Mouse (Mus musculus) testis, postnatal 10 days (tissue): ENCODE data around the gene Cep170b.
A peak's percentile ranks its signal among the peaks of the same experiment; 100 is the strongest.

Experiments used
- DNase-seq: peaks from one replicate; pipeline ENCODE4 v3.0.0; 2021; ENCODE audit warnings: low spot score

Gene Cep170b

DNA sequence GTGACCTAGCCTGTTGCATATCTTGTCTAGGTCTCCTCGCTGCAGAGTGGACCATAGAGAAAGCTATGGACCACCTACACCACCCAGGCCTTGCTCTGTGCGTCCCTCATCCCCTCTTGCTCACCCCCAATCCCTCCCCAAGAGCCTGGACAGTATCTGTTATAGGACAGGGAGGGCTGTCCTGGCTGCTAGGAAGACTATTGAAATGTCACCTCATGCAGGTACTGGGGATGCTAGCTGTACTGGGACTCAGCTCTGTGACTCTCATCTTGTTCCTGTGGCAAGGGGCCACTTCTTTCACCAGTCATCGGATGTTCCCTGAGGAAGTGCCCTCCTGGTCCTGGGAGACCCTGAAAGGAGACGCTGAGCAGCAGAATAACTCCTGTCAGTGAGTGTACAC, 42.9 kb downstream of the Cep170b start:
- peak; percentile 35 for DNase-seq

DNA sequence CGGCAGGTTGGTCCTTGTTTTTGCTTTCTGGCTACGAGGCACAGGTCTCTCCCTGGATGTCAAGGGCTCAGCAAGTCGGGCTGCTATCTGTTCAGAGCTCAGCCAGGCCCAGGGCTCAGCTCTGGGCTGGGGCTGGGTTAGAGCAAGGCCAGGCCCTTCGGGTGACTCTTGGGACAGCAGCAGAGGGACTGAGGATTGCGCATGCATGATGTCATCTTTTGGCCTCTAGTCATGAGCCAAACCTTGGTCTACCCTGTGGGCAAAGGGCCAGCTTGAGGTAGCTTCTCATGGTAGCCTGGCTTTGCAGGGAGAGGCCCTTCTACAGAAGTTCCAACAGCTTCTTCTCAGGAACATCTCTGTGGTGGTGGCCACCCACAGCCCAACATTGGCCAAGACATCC, 43.9 kb downstream of the Cep170b start:
- DNase-seq = peak; percentile 41

DNA sequence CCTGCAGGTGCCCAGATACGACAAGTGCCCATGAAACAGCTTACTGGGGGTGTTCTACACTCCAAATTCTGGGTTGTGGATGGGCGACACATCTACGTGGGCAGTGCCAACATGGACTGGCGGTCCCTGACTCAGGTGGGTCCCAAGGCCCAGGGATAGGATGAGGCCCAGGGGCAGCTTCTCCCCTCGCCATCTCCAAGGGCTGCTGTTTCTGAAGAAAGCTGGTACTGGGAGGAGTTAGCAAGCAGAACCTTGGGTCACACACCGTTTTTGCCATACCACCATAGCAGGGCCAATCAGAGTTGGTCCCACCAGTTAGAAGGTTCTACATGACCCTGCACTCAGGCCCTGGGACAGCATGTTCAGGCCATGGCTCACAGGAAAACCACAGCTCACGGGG, 44.7 kb downstream of the Cep170b start:
- peak; percentile 31 for DNase-seq

DNA sequence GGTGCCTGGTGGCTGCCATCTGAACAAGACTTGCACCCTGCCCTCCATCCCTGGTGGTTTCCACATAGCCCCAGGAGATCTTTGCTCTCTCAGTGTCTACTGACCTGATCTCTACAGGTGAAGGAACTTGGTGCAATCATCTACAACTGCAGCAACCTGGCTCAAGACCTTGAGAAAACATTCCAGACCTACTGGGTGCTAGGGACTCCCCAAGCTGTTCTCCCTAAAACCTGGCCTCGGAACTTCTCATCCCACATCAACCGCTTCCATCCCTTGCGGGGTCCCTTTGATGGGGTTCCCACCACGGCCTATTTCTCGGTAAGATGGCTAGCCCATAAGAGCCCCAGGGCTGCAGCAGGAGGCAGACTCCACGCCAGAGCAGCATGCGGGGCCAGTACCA, 46.3 kb downstream of the Cep170b start:
- no peak for DNase-seq

DNA sequence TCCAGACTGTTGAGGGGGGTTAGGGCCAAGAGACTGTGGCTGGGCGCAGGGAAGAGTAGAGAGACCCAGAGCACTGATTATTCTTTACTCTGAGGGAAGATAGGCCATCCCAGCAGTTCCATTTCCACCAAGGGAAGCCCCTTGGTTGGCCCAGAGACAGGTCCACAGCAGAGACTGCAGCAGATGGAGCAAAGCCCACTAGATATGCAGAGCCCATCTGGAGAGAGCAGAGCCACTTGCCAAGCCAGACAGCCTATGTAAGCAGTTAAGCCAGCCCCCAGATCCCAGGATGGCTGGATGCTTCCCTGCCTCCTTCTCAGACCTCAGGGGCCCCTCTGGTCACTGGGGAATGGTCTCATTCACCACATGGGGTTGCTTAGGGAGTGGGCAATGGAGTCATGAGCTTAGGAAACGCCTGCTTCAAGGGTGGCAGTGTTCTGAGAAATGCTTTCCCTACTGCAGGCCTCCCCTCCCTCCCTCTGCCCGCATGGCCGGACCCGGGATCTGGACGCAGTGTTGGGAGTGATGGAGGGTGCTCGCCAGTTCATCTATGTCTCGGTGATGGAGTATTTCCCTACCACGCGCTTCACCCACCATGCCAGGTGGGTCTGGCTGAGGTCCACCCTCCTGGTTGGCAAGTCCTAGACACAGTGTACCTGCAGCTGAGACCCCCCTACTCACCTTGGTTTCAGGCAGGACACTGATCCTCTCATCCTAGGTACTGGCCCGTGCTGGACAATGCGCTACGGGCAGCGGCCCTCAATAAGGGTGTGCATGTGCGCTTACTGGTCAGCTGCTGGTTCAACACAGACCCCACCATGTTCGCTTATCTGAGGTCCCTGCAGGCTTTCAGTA, 47.0 kb downstream of the Cep170b start:
- DNase-seq = no peak

DNA sequence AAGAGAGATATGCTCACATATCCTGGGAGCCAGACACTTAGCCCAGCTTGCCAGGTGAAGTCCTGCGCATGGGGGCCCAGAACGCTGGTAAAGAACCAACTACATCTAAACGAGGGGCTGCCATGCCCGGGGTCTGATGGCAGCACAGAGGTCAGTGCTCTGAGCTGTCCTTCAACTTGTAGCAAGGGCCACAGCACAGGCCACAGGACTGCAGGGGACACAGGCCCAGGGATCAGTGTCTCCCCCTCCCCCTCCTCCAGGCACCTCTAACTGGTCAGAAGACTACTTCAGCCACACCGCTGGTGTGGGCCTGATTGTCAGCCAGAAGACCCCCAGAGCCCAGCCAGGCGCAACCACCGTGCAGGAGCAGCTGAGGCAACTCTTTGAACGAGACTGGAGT, 47.9 kb downstream of the Cep170b start:
- peak; percentile 40 for DNase-seq

DNA sequence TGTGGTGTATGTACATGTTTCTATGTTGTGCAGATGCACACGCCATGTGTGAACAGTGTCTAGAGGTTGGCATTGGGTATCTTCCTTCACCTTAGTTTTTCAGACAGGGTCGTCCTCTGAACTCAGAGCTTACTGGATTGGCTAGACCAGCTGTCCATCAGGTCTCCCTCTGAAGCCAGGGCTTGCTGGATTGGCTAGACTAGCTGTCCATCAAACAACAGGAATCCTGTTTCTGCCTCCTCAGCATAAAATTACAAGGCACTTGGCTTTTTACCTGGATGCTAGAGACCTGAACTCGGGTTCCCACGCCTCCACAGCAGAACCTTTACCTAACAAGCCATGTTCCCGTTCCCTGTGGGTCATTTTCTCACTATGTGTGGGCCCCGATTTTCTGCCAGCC, 48.8 kb downstream of the Cep170b start:
- peak; percentile 39 for DNase-seq

DNA sequence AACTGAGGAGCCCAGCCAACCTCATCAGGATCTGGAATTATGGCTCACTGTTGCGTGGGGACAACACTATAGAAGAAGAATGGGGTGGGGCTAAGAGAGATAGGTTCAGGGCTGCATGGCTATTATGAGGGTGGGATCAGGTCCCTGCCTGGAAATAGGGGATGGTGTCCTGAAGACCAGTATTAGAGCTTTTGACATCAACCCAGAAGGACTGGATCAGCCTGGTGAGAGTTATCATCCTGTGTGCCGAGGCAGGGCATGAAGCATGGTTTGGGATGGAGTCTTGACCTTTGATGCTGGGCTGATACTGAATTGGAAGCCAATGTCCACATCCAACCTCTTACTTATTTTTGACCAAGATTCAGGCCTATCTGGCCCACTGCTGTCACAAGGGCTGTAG, 49.5 kb downstream of the Cep170b start:
- DNase-seq = no peak

DNA sequence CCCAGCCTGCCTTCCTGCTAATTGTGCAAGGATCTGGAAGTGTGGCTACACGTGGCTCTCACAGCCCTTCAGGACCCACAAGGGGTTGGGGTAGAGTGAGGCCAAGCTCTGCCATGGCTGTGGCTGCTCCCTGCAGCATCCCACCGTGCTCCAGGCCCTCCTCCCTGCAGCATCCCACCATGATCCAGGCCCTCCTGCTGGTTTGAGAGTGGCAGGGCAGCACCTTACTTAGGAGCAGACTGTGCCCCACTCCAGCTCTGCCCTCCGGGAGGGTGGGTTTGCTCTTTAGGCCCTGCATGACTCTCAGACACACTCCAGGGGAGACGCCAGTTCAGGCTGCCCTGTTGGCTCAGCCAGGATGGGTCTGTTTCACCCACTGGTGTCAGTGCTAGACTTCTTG, 50.1 kb downstream of the Cep170b start:
- DNase-seq = peak; percentile 37

DNA sequence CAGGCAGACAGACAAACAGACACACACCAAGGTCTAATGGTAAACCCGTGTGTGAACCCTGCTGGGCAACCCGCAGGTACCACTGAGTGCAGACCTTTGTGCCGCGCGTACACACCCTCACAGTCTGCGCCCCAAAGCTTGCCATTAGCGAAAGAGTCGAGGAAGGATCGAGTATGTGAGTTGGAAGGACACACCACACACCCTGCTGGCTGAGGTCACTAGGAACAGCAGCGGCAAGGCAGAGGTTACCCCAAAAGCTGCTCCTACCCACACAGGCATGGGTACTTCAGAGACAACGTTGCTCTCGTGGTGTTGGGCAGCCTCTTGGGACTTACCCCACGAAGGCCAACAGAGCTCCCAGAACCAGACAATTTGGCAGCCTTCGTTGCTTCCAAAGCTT, 52.1 kb downstream of the Cep170b start:
- DNase-seq = peak; percentile 36

DNA sequence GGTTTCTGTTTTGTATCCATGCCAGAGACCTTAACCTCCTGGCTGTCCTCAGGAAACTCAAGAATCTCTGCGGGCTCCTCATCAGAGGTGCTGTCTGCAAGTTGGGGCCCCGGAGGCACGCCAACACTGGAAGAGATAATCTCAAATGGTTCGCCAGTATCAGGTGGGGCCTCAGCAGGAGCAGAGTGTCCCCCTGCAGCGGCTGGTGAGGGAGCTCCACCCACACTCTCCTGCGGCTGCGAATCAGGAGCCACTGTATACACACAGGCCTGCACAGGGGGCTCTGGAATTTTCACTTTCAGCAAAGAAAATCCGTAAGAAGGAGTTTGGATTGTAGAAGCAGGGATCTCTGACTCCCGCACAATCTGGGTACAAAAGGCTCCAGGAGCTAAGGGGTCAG, 53.1 kb downstream of the Cep170b start:
- peak; percentile 42 for DNase-seq

DNA sequence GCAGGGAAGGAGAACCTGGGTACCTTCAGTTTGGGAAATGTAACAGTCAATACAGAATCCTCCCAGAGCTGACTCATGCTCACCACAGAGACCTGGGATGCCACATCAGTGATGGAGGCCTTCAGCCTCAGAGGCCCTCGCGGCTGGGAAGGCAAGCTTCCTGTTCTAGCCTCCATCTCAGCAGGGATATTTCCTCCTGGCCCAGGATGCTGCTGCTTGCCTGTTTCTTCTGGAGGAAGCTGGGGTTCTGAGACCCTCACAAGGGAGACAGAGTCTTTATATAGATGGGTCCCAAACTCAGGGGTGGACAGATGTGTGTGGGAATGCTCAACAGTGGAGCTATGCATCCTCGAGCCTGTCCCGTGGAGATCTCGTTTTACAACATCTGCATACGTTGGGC, 53.8 kb downstream of the Cep170b start:
- DNase-seq = no peak

DNA sequence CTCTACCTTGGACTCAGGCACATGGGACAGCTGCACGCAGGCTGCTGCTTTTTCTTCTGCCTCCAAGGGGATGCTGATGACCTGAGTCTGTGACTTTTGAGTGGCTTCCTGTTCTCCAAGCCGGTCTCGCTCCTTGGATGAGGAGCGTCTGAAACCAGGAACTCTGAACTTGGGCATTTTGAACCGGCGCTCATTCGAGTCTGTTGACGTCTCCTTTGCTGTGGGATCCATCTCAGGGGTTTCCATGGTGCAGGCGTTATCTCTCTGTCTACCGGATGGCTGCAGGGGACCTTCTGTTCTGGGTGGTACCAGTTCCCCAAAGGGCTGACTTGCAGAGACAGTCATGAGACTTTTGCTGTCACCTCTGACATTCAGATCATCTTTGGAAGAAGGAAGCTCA, 54.2 kb downstream of the Cep170b start:
- DNase-seq = peak; percentile 34

DNA sequence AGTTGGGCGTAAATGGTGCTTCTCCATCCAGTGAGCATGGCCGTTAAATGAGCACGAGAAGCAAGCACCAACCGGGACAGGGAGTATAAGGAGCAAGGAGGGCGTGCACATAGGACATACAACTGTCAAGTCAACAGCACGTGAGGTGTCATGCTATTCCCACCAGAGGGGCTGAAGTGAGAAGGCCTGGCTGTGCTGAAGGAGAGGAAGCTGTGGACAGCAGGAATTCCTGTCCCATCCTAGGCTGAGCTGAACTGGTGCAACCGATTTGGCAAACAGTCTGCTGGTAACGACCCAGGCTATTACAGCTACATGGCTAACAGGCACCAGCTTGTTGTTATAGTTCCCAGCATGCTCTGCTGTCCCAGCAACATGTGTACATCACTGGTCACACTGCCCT, 70.8 kb downstream of the Cep170b start:
- DNase-seq = no peak

DNA sequence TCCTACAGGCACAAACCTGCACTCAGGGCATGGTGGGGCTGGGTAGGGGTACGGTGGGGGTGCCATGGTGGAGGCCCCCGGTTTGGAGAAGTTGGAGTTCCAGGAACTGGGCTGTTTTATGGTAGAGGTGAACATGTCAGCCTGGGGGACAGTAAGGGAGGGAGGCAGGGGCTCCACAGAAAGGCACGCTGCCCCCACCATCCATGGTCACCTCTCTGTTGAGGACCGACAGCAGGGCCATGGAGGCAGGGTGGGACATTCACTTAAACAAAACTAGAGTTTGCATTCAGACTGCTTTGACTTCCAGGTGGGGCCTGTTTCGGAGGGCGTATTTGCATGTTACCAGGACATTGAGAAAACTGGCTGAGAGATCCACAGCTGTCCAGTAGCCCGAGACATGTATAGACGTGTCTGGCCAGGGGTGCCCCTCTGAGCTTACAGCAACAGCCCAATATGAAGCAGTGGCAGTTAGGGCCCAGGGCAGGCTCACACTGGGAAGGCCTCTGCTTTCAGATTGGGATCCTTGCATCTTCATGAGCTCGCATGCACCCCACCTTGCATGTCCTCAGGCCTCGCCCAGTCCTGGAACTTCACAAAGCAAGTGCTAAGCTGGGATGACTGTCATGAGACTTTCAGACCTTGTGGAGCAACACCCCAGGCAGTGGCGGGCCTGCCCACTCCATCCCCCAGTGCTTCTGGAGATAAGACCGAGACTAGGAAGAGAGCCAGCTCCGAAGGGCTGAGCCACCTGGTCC, 73.5 kb downstream of the Cep170b start:
- DNase-seq = peak; percentile 81

DNA sequence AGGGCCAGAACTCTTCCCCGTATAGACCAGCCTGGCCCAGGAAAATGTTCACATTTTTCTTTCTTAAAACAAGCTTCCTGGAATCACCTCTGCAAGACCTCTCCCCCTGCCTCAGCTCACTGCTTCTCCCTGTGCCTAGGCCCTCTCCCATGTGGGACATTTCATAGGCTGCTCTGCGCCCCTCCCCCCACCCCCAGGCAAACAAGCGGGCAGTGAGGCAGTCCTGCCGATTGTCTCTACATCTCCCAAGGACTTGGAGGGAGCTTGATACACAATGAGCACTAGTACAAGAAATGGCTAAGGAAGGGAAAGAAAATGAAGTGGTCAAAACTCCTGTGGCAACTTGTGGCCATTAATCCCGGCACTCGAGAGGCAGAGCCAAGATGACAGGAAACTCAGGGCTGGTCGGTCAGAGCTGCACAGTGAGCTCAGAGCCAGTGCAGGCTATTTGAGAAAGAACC, 74.1 kb downstream of the Cep170b start:
- no peak for DNase-seq

DNA sequence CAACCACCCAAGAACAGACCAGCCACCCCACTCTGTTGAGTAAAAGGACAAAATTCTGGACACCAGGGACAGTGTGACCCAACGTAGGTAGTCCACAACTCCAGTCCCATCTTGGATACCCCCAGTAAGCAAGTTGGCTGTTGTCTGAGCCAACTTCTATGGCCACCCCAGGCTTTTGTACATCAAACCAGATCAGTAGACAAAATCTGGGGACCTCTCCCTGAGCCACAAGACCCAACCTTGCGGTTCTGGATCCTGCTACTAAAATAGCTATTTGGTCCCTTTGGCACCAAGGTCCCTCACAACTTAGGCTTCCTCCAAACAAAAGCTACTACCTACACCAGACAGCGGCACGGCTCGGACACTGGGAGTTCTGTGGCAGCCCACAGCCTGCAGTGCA, 74.7 kb downstream of the Cep170b start:
- DNase-seq = no peak

DNA sequence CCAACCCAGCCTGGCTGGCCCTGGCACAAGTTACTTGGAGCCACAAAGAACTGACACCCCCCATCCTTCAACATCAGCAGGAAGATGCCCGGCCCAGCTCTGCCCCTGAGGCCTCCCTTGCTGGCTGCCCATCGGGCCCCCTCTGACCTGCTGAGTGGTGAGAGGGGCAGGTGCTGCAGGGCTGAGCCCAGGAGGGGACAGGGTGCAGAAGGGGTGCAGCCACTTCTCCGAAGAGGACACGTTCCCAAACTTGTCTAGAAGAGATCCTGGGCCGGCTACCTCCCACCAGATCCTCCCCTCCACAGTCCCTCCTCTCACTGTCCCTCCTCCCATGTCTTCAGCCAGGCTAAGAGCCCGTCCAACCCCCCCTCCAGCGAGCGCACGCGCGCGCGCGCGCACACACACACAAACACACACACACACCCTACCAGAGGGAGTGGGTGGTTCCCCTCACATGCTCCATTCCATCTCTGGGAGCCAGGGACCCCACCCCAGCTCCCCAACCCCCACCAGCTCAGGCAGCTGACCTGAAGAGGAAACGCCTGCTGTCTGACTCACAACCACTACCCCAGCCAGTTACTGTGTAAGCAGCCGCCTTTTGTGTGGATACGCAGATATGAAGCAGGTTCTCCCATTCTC, 75.3 kb downstream of the Cep170b start:
- DNase-seq = no peak
